Mouse (Mus musculus) urinary bladder, postnatal 10 days (tissue): ENCODE measurements around the gene Cc2d2a.

Source experiments
- DNase-seq: peaks from one replicate; pipeline ENCODE4 v3.0.0; 2022; ENCODE audit warnings: low spot score

Gene Cc2d2a

DNA sequence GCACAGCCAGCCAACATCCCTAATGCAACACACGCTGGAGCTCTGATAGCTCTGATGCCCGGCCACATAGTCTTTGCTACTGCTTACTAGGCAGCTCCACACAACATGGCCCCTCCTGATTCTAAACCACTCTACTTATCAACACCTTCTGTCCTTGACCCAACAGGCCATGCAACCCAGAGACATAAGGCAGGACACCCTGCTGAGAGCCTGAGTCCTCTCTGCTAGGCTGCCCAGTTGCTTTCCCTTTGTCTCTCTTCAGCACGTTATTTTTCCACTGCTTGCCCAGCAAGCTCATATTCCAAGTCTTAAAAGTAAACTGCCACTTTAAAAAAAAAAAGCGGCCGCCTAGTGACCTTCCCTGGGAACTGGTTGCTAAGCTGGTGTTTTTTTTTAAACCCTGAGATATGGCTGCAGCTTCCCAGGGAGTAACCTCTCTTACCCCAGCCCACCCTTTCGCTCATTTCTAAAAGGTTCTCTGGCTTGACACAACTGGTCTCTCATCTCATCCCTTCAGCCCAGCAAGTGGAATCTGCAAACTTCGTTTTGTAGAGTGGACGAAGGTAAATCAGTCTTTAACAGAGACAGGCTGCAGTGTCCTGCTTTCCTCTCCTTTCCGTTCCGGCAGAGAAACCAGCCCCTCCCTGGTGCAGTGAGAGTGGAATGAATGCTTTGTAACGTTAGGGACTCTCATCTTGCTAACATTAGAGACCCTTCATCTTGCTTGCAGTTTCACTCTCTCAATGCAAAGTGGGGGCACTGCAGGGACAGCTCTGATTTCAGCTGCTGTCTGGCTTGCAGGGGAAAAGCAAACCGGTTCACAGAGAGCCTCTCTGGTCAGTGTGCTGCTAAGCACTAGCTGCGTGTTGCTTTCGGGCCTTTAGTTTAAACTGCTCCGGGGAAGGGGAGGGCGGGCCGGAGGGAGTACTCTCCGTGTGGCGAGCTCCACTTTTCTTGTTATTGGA is at the start of gene Cc2d2a:
Cc2d2a (plus strand) TSS at position 350 of the 965 bp plus-strand sequence.
- no peak for DNase-seq

DNA sequence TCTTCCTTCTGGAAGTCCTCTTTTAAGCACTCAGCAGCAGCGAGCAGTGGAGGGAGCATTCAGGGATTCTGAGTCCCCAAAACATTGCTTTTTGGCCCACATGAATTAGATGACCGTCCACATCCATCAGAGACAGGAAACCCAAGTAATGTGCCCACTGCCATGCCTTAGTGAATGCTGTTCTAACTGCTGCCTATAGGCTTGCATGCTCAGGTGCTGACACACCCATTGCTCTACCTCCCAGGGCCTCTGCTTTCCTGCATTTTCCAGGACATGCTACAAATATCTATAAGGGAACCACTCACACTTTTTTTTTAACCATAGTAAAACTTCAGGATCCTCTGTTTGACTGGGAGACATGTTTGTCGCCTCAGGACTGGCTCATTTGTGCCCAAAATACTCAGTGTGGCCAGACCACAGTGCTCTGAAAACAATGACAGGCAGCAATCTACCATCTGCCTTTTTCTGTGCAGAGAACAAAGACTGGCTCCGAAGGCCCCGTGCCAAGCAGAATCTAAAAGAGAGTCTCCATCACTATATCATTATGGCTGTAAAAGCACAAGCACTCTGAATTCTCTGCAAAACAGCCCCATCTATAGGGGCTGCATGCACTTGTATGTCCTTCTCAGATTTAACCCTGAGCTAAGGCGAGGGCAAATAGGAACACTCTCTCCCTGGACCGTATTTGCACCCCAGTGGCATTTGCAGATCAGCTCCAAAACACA is 40.4 kb upstream of the Cc2d2a start:
- no peak for DNase-seq

DNA sequence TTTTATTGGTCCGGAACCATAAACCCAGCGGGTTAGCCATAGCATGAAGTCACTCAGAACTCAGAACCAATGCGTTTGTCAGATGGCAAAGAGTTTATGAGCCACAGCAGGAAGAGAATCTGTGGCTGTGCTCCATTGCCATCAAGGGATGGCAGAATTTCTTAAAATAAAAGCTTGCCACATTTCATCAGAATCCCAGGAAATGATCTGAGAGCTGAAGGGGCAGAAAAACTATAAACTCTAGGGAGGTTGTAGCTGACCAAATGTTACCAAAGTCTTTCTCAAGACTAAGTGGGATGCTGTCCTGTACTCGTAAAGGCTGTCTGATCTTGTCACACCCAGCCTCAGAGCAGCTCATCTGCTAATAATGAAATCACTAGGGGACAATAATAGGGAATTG is 36.7 kb upstream of the Cc2d2a start:
- no peak for DNase-seq

DNA sequence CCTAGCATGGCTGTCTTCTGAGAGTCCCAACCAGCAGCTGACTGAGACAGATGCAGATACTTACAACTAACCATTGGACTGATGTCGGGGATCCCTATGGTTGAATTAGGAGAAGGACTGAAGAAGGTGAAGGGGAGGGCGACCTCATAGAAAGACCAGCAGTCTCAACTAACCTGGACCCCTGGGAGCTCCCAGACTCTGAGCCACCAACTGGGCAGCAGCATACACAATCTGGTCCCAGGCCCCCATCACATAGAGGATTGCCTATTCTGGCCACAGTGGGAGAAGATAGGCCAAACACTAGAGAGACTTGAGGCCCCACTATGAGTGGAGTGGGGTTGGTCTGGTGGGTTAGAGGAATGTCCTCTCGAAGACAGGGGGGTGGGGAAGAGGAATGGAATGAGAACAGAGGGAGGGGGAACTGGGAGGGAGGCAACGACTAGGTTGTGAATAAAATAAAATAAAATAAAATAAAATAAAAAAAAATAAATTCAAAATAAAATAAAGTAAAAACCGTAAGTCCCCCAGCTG is 28.0 kb upstream of the Cc2d2a start:
- no peak for DNase-seq

DNA sequence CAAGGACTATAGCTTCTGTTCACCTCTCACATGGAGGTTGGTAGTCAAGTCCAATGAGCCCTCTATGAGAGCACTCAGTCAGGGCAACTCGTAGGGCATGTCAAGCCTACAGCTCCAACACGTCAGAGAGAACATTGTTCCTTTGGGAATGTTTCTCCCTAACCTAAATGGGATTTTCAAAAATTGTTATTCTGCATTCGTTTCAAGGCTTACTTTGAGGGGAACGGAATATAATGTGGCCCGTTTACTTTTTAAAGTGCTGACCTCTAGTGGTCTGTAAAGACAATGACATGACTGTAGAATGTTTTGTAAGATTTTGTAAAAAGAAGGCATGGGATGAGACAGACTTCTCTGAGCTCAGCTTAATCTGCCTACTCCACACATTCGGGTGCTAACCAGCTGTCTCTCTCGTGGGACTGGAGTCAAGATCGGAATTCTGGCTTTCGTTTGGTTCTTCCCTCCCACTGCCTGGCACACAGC is 27.5 kb upstream of the Cc2d2a start:
- DNase-seq, result no peak

DNA sequence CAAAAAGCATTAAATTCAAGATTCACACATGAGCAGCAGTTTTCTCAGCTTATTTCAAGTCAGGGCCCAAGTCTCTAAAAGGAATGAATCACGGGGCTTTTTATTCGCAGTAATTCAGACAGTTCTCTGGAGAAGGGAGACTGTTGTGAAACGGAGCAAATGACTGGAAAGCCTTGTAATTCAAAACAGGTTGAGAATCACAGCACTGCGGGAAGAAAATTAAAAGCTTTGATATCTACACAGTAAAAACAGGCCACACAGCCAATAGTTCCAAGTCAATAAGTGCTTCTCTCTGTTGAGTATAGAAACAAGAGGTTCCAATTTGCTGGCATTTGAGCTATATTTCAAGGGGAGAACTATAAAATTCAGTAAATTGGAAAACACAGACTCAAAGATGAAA is 17.1 kb upstream of the Cc2d2a start:
- DNase-seq, result no peak

DNA sequence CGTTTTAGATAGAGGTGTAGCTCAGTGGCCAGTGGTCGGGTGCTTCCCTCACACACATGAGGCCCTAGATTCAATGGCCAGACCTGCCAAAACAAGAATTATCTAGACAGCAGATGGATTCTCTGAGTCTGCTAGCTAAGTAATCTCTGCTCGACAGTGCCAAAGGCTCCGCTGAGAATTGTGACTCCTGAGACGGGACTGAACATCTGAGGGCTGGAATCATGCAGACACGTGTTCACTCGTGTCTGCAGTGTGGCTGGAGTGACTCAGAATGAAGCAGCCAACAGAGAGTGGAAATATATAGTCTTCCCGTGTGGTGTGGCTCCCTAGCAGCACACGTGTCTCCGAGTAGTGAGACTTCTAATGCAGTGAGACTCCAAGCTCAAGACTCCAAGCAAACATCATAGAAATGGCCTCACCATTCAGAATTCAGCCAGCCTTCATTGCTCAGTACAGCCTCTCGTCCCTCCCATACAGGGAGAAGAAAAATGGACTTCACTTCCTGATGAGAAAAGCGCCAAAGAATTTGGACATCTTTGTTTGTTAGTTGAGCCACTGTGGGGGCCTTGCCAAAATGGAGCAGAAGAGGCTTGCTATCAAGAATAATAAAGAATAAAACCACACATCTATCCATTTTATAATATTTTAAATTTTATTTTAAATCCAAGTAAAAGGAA is 14.9 kb upstream of the Cc2d2a start:
- no peak for DNase-seq

DNA sequence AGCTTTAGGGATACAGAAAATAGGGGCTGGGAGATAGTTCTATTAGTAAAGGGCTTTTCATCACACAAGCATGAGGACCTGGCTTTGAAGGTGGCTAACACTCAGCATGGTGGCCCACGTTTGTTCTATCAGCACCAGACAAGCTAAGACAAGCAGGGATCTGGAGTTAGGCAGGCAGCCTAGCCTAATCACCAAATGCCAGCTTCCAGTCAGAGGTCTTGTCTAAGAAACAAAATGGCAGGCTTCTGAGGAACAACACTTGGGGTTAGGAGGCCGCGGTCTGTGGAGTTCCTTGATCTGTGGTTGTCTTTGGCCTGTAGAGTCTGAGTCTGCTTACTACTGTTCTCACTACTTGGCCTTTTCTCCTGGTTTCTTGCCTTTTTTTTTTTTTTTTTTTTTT is 648 bp upstream of the Cc2d2a start:
- no peak for DNase-seq

DNA sequence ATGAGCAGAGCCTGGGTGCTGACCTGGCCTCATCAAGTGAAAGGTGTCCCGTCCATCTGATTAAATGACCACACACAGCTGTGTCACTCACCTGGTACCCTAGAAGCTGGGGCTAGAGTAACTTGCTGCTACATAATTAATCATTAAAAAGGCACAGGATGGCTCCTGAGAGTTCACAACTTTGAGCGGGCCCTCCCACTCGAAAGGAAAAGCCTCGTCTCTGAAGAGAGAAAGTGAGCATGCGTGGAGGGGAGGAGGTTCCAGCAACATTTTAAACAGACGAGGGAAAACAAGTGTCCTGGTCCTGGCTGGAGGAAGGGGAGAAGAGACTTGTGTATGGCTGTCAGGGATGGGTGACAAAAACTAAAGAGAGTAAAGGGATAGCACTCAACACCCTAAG is 1.4 kb downstream of the Cc2d2a start:
- no peak for DNase-seq

DNA sequence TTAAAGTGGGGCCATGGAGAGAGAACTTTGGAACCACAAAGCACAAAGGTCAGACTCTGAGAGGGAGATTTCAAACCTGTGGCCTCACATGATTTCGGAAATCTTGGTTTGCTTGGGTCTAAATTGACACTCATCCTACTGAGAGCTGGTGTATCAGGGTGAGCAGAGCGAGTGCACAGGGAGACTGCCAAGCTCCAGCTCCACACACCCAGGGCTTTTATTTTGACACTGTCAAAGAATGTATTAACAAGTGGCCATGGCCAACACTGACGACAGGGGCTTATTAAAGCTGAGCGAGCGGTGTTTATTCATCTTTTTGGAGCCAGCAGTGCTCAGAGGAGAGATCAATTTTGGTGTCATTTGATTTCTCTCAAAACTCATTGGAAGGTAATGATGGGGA is 3.0 kb downstream of the Cc2d2a start:
- DNase-seq, result no peak

DNA sequence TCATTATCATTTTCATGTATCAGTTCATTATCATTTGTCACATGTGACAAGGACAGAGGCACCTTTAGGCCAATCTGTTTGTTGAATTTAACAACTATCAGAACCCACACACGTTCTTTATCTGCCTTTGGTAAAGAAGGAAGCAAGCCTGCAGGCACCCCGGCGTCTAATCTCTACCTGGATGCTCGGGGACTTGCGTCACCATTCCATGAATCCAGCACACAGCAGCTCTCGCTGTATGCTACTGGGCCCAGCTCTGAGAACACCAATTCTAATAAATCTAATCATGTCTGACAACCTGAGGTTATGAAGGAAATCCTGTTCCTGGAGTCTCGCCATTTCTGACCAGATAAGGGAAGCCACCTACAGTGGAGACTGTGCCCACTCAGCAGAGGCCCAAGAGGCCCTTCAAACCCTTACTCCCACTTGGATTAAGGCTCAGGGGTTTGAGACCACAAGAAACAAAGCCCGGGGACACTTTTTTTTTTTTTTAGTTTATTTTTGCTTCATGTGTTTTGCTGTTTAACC is 7.0 kb downstream of the Cc2d2a start:
- no peak for DNase-seq

DNA sequence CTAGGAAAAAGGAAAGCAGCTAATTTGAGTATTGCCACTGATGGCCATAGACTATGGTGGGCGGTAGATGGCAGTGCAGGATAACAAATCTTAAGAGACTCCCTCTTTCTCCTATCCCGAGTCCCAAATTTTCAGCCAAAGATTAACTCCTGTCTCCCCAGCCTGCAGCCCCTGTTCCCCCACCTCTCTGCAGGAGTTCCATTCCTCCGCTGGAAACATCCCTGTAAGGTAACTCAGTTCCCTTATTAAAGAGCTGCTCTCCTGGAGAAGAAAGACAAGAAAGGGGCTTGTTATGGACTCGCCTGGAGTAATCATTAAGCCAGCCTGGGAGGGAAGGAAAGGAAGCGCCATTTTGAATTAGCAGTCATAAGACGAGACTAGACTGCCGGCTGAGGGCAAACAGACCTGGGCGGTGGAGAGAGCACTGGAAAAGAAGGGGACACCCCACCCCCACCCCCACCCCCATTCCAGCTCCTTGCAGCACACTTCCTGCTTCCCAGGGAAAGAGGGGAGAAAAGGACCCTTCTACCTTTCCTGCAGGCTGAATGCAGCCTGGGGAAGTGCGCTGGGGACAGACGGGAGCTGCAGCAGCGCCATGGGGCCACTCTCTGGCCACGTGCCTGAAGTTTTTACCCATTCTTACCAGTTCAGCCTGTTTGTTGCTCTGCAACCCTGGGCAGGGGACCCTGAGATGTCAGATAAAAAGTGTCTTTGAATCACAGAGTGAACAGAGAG is 10.2 kb downstream of the Cc2d2a start:
- no peak for DNase-seq

DNA sequence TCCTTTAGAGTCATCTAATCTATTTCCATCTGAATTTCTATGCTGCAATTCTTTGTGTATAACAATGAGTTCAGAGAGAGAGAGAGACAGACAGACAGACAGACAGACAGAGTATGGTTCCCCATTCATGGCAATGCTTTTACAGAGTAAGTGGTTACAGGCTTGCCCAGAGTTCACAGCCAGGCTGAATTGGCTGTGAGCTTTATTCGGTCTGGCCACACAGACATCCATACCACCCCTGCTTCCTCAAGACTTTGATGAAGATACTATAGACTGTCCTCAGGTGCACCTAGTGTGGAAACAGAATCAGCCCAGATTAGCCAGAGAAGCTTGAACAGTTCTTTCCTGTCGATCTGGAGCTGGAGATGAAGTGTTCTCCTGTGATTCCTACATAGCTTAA is 10.9 kb downstream of the Cc2d2a start:
- DNase-seq, result no peak

DNA sequence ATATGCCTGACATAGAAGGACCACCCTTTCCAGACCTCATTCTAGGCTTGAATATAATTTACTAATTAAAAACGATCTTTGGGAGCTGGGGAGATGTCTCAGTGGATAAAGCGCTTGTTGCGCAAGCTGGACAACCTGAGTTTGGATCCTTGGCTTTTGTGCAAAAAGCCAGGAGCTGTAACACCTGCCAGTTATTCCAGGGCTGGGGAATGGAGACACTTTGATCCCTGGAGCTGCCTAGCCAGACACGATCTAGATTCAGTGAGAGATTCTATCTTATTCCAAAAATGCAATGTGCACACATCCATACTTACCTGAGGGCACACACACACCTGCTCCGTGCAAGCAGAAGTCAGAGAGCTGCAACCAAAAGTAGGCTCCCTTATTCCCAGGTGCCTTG is 23.3 kb downstream of the Cc2d2a start:
- DNase-seq, result no peak

DNA sequence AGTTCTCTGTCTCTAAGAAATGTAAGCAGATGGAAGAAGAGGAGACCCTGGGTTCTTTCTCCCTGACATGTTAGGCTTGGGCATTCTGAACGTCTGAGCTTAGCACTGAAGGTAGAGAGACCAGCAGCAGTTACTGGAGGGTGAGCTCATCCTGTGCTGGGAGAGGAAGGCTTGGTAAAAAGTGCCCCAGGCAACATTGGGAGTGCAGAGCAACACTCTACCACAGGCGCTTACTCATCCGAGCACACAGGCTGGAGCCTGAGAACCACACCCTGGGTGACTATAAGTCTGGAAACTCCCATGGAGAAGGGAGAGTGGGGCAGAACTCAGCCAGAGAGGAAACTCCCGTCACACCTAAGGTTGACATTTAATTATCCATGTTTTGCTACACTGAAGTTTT is 30.3 kb downstream of the Cc2d2a start:
- DNase-seq, result no peak

DNA sequence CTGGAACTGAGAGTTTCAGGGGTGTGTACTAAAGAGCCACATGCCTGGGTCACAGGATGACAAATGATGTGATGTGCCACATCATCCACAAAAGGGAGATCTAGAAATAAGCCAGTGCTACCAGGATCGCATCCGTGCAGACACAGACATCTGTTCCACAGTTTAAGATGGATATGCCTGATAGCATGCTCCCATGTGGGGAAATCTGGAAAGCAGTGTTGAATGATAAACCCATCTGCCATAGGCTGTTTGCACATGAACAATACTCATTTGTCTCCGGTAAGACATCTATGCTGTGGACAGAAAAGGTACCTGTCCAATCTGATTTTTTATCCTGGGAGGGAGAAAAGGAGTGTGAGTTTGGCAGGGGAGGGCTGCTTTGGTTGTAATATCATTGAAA is 35.0 kb downstream of the Cc2d2a start:
- DNase-seq, result no peak

DNA sequence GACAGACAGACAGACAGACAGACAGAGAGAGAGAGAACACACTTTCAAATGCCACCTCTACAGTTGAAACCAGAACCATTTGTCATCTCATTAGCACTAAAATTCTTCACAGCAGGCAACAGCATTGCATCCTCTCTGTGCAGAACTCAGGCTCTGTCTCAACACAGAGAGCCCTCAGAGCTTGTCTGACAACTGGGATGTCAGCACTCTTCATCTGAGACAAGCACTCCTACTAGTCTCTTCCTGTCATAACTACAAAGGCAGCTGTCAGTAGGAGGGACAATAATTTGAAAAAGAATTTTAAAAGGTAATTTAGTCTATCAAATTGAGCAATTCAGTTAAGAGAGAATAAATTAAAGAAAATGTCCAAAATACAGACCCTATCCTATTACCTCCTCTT is 37.1 kb downstream of the Cc2d2a start:
- DNase-seq, result no peak

DNA sequence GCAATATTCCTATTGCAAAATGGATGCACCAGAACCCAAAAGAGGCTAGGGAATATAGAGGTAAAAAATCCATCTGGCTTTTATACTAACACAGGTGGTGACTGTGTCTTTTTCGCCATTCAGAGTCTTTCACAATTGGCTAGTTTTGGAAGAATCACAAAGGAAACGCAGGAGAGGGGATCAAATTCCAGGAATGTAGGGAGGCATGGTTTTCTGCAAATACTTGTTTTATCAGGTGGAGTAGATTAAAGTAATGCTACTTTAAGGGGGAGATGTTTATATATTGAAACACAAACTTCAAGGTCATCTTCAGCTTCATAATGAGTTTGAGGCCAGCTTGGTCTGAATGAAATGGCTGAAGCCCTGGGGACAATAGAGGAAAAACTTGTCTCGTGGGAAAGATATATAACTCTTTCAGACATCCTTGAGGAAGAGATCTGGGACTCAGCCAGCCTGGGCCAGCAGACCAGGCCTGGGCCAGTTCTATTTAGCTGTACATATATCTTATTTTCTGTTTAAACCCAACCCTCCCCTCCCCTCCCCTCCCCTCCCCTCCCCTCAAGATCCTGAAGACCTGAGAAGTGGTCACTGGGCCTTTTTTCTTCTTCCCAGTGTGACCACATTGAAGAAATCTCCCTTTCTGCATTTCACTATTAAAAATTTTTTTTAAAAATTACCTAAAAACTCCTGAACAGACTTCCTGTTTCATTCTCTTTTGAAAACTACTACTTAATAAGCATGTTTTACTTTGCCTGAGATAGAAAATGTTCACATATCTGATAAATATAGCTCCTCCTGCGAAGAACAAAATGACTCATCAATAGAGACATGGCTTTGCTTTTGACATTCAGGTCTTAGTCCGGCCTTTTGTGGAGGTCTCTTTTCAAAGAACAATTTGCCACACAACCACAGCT is 59.6 kb downstream of the Cc2d2a start:
- DNase-seq, result no peak

DNA sequence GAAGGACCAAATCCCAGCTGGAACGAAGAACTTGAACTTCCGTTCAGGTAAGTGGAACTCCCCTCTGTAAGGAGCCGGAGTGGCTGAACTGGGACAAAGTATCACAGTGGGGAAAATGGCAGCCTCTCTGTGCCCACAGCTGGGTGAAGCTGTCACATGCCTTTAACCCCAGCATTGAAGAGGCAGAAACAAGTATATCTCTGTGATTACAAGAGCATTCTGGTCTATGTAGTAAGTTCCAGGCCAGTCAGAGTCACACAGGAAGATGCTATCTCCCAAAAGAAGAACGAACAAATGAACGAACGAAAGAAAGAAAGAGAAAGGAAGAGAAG is 60.3 kb downstream of the Cc2d2a start:
- DNase-seq, result no peak

DNA sequence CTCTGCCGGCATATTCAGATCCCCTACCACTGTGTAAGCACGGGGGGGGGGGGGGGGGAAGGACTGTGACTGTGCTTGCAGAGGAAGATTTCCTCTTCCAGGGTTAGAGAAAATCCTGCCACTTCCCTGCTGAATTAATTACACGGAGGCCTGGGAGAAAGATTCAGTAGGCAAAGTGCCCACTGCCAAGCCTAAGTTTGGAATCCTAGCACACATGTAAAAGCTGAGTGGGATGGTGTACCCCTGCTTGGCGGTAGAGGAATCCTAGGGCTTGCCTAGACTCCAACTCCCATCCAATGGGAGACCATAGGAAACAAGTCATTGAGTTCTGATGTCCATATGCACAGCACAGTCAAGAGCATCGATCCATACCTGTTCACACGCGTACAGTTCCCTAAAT is 61.7 kb downstream of the Cc2d2a start:
- no peak for DNase-seq
